In the genomic region with DNA sequence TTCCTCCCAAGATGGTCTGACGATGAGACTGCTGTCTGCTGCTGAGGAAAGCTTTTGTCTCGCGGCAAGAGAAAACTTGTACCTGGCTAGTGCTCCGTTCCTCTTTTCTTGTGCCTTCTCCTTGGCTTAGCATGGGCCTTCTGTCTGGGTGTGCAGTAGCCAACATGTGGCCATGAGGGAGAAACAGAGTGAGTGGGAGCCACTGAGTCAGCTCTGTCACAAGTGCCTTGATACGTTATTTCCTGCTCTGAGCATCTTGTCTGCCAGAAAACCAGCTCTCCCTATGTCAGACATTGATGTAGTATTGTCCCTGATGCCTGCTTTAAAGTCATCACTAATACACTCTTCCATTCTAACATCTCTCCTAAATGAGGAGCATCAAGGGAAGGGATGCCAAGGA, we compare ENCODE assay signal across 25 mouse cellular contexts. TPM values are rescaled to one million over a fixed set of nuclear protein-coding genes. Genes with fewer than 3 reads are reported as not detected.
"Had no signal": no experiment of that assay in that cellular context is flagged by ENCODE, and none has a peak within 500 bp of the region (broad histone marks: within the 10 kb centered on the region; RNA-seq: fewer than 3 reads in every experiment).

No protein-coding gene starts in this region.

- H3K4me3 ChIP-seq: liver, embryonic 13.5 days; midbrain, embryonic 12.5 days; midbrain, embryonic 15.5 days; myocyte; neural tube, embryonic 13.5 days; stomach, embryonic 15.5 days had no signal

- H3K4me2 ChIP-seq: liver, embryonic 13.5 days; midbrain, embryonic 12.5 days; stomach, embryonic 15.5 days had no signal

- H3K9ac ChIP-seq: liver, embryonic 13.5 days; midbrain, embryonic 12.5 days; midbrain, embryonic 15.5 days; neural tube, embryonic 13.5 days; stomach, embryonic 15.5 days had no signal

- DNase-seq: kidney, adult 18-20 months; kidney, adult 9 months; kidney, postnatal 14 days; kidney, postnatal 4 days; liver, embryonic 13.5 days; lung, adult 2 months; lung, postnatal 14 days; lung, postnatal 4 days; retina, postnatal 1 day; spleen, adult 18-20 months; thymus, postnatal 36 days had no signal

- H3K4me1 ChIP-seq: liver, embryonic 13.5 days; midbrain, embryonic 12.5 days; stomach, embryonic 15.5 days had no signal

- H3K9me3 ChIP-seq: liver, embryonic 13.5 days; midbrain, embryonic 12.5 days; midbrain, embryonic 15.5 days; neural tube, embryonic 13.5 days; stomach, embryonic 15.5 days had no signal

- H3K27me3 ChIP-seq: liver, embryonic 13.5 days; midbrain, embryonic 15.5 days; stomach, embryonic 15.5 days had no signal

- H3K36me3 ChIP-seq: liver, embryonic 13.5 days; midbrain, embryonic 12.5 days; midbrain, embryonic 15.5 days; neural tube, embryonic 13.5 days; stomach, embryonic 15.5 days had no signal

- H3K27ac ChIP-seq: liver, embryonic 13.5 days; midbrain, embryonic 12.5 days; midbrain, embryonic 15.5 days; neural tube, embryonic 13.5 days; stomach, embryonic 15.5 days had no signal

RNA-seq across cellular contexts. Expression of gene Mepe, which starts 13.9 kb away (rescaled TPM):
- polyA plus RNA-seq: intestine, embryonic 16.5 days; kidney, embryonic 16.5 days; limb, embryonic 11.5 days; limb, embryonic 14.5 days; liver, adult 2 months; liver, embryonic 13.5 days; liver, embryonic 16.5 days; lung, adult 2 months; lung, embryonic 16.5 days; midbrain, embryonic 12.5 days; midbrain, embryonic 15.5 days; myocyte; neural tube, embryonic 13.5 days; stomach, embryonic 15.5 days; thymus, postnatal 0 days; urinary bladder, adult 2 months had no signal

RNA-seq across cellular contexts. Expression of gene Ibsp, which starts 40.0 kb away (rescaled TPM):
- polyA plus RNA-seq: limb, embryonic 11.5 days; liver, adult 2 months; liver, embryonic 13.5 days; liver, embryonic 16.5 days; lung, adult 2 months; midbrain, embryonic 12.5 days had no signal
